ENCODE assay signal across 30 mouse cellular contexts in genomic region chr5:137098418-137098817, GRCm38 (mm10). TPM values are rescaled to one million over a fixed set of nuclear protein-coding genes. Genes with fewer than 3 reads are reported as not detected.
A peak's percentile ranks its signal among the peaks of the same experiment; 100 is the strongest.
DNase-seq lines count a peak whose midpoint lies in the region; ATAC-seq and TF ChIP-seq lines count a peak whose summit lies in the region.
"Had no signal": no experiment of that assay in that cellular context is flagged by ENCODE, and none has a peak within 500 bp of the region (broad histone marks: within the 10 kb centered on the region; RNA-seq: fewer than 3 reads in every experiment).

No protein-coding gene starts in this region.

- peak overlapping the region; percentile 73 for H3K27ac ChIP-seq in liver, embryonic 14.5 days
- H3K27ac ChIP-seq in midbrain, embryonic 11.5 days (ENCODE audit: low read depth, low read length), result no peak overlapping the region
- H3K27ac ChIP-seq: embryonic facial prominence, embryonic 12.5 days; forebrain, embryonic 13.5 days; heart, embryonic 15.5 days; hindbrain, embryonic 15.5 days; limb, embryonic 12.5 days; macrophage; neural tube, embryonic 13.5 days; stomach, embryonic 15.5 days had no signal

- H3K36me3 ChIP-seq in erythroblast, embryonic 14.5 days (ENCODE audit: control insufficient read depth), result peaks cover 24% of the 10 kb centered on the region
- H3K36me3 ChIP-seq in liver, embryonic 14.5 days (replicated peaks; ENCODE audit: control insufficient read depth, insufficient read depth, low read depth), result no peaks in the 10 kb centered on the region
- H3K36me3 ChIP-seq in midbrain, embryonic 11.5 days (ENCODE audit: control insufficient read depth, insufficient read depth, low read length), result no peaks in the 10 kb centered on the region
- H3K36me3 ChIP-seq: embryonic facial prominence, embryonic 12.5 days; heart, embryonic 15.5 days; hindbrain, embryonic 15.5 days; limb, embryonic 12.5 days; neural tube, embryonic 13.5 days; stomach, embryonic 15.5 days had no signal

- peak; percentile 54 for DNase-seq in c-Kit-positive CD71-positive TER-119-negative erythroid progenitor cells, embryonic 14.5 days (ENCODE audit: low read depth)
- DNase-seq in liver, embryonic 14.5 days (ENCODE audit: low read depth in 3 of 3, low spot score in 3 of 3), result peak; percentile 65 to 70 (median 66)
- DNase-seq in frontal cortex, postnatal 10 days (ENCODE audit: low spot score in 2 of 2), result no peak
- no peak for DNase-seq in midbrain, embryonic 11.5 days (ENCODE audit: low spot score, missing footprints)
- DNase-seq in thymus, postnatal 25 days, result no peak
- DNase-seq: adrenal gland, postnatal 25 days; cerebellum, adult 18-20 months; cerebellum, postnatal 25 days; heart, postnatal 4 days; layer of hippocampus, postnatal 36 days; lung, adult 2 months; midbrain, embryonic 14.5 days; retina, postnatal 1 day; right cerebral cortex, postnatal 4 days; thymus, postnatal 36 days had no signal

- peaks cover 77% of the 10 kb centered on the region for H3K4me1 ChIP-seq in erythroblast, embryonic 14.5 days (ENCODE audit: control insufficient read depth)
- H3K4me1 ChIP-seq in liver, embryonic 14.5 days (replicated peaks; ENCODE audit: control insufficient read depth in 2 of 2, insufficient read depth in 2 of 2, low read length in 1 of 2), result peaks cover 42 to 54% of the 10 kb centered on the region in 2 experiments
- no peaks in the 10 kb centered on the region for H3K4me1 ChIP-seq in midbrain, embryonic 11.5 days (ENCODE audit: control insufficient read depth, insufficient read depth, low read length)
- H3K4me1 ChIP-seq: limb, embryonic 12.5 days; neural tube, embryonic 13.5 days; stomach, embryonic 15.5 days had no signal

- TF ChIP-seq CTCF in liver, embryonic 14.5 days (IDR thresholded peaks at IDR 0.05; ENCODE audit: low read depth), result no peak

- H3K27me3 ChIP-seq in erythroblast, embryonic 14.5 days (ENCODE audit: control insufficient read depth), result no peaks in the 10 kb centered on the region
- H3K27me3 ChIP-seq in liver, embryonic 14.5 days (ENCODE audit: control insufficient read depth, insufficient read depth, low read length), result no peaks in the 10 kb centered on the region
- H3K27me3 ChIP-seq in midbrain, embryonic 11.5 days (ENCODE audit: control insufficient read depth, insufficient read depth, low read length), result no peaks in the 10 kb centered on the region
- H3K27me3 ChIP-seq: embryonic facial prominence, embryonic 12.5 days; forebrain, embryonic 13.5 days; heart, embryonic 15.5 days; hindbrain, embryonic 15.5 days; neural tube, embryonic 13.5 days; stomach, embryonic 15.5 days had no signal

- H3K4me3 ChIP-seq in erythroblast, embryonic 14.5 days (replicated peaks), result peak overlapping the region; percentile 10
- H3K4me3 ChIP-seq in liver, embryonic 14.5 days (ENCODE audit: insufficient read depth in 1 of 2, low read depth in 2 of 2, low read length in 2 of 2), result no peak overlapping the region
- no peak overlapping the region for H3K4me3 ChIP-seq in midbrain, embryonic 11.5 days (ENCODE audit: low read depth, low read length)
- H3K4me3 ChIP-seq: embryonic facial prominence, embryonic 12.5 days; forebrain, embryonic 13.5 days; heart, embryonic 15.5 days; hindbrain, embryonic 15.5 days; limb, embryonic 12.5 days; neural tube, embryonic 13.5 days; stomach, embryonic 15.5 days had no signal

- no peak for ATAC-seq in erythroblast, adult 5-6 weeks (replicated peaks; ENCODE audit: low FRiP score, poor library complexity, severe bottlenecking)
- ATAC-seq in liver, embryonic 14.5 days (ENCODE audit: insufficient read depth), result peak; percentile 16; the same call in 1 of the 2 replicates
- peak; percentile 40; the same call in 1 of the 2 replicates for ATAC-seq in megakaryocyte progenitor cell, adult 5-6 weeks (replicated peaks; ENCODE audit: poor library complexity)
- ATAC-seq in midbrain, embryonic 11.5 days (ENCODE audit: low FRiP score), result no peak
- ATAC-seq: forebrain, embryonic 13.5 days had no signal

- peaks cover 16% of the 10 kb centered on the region for H3K9me3 ChIP-seq in erythroblast, embryonic 14.5 days (ENCODE audit: control insufficient read depth, low read length)
- no peaks in the 10 kb centered on the region for H3K9me3 ChIP-seq in liver, embryonic 14.5 days (ENCODE audit: control insufficient read depth, low read length)
- H3K9me3 ChIP-seq in midbrain, embryonic 11.5 days (ENCODE audit: control insufficient read depth, low read length), result peaks cover 2% of the 10 kb centered on the region; the same call in 1 of the 2 replicates
- H3K9me3 ChIP-seq: embryonic facial prominence, embryonic 12.5 days; forebrain, embryonic 13.5 days; heart, embryonic 15.5 days; hindbrain, embryonic 15.5 days; neural tube, embryonic 13.5 days; stomach, embryonic 15.5 days had no signal

- peak overlapping the region; percentile 60 for H3K9ac ChIP-seq in liver, embryonic 14.5 days (replicated peaks)
- no peak overlapping the region for H3K9ac ChIP-seq in midbrain, embryonic 11.5 days (ENCODE audit: low read length)
- H3K9ac ChIP-seq: embryonic facial prominence, embryonic 12.5 days; forebrain, embryonic 13.5 days; heart, embryonic 15.5 days; hindbrain, embryonic 15.5 days; limb, embryonic 12.5 days; neural tube, embryonic 13.5 days; stomach, embryonic 15.5 days had no signal

- peak overlapping the region; percentile 52 for H3K4me2 ChIP-seq in liver, embryonic 14.5 days (ENCODE audit: low read depth)
- no peak overlapping the region for H3K4me2 ChIP-seq in midbrain, embryonic 11.5 days
- H3K4me2 ChIP-seq: embryonic facial prominence, embryonic 12.5 days; forebrain, embryonic 13.5 days; heart, embryonic 15.5 days; hindbrain, embryonic 15.5 days; limb, embryonic 12.5 days; neural tube, embryonic 13.5 days; stomach, embryonic 15.5 days had no signal

- WGBS in liver, embryonic 14.5 days (ENCODE audit: insufficient replicate concordance), result 15% methylated on average over 11 of the region's 11 CpGs
- 78% methylated on average over 11 of the region's 11 CpGs for WGBS in midbrain, embryonic 11.5 days

- TF ChIP-seq EP300 in liver, embryonic 14.5 days (IDR thresholded peaks at IDR 0.05; ENCODE audit: low read depth), result no peak; the same call in 1 of the 2 replicates

RNA-seq across cellular contexts. Expression of gene Trim56, which starts 17.6 kb away (rescaled TPM):
- 3.3 and 3.5 TPM in 2 replicates for polyA plus RNA-seq in erythroblast, embryonic 14.5 days (2012)
- 128 and 178 TPM in 2 replicates for total RNA-seq in erythroblast, adult 5-6 weeks (2015; ENCODE audit: low replicate concordance)
- total RNA-seq in erythroblast, adult 5-6 weeks (2017; ENCODE audit: low replicate concordance), result 253 and 303 TPM in 2 replicates
- 3.7 and 5.4 TPM in 2 replicates for polyA plus RNA-seq in liver, embryonic 14.5 days (2012; rRNA removed)
- 7.8 and 8.4 TPM in 2 replicates for polyA plus RNA-seq in liver, embryonic 14.5 days (2014; fragmentation: Nextera tagmentation; extraction: Ambion mirVana)
- 8.1 and 8.7 TPM in 2 replicates for total RNA-seq in megakaryocyte progenitor cell, adult 5-6 weeks (2015)
- total RNA-seq in megakaryocyte progenitor cell, adult 5-6 weeks (2017), result 24.7 and 25.6 TPM in 2 replicates
- polyA plus RNA-seq in midbrain, embryonic 11.5 days (2014; fragmentation: Nextera tagmentation; extraction: Ambion mirVana), result 4.5 and 4.8 TPM in 2 replicates

RNA-seq across cellular contexts. Expression of gene Serpine1, which starts 26.4 kb away (rescaled TPM):
- polyA plus RNA-seq in erythroblast, embryonic 14.5 days (2012), result not detected in 2 replicates
- 0.21 TPM in 1 of 2 replicates, not detected in the other for total RNA-seq in erythroblast, adult 5-6 weeks (2015; ENCODE audit: low replicate concordance)
- 0.84 TPM in 1 of 2 replicates, not detected in the other for total RNA-seq in erythroblast, adult 5-6 weeks (2017; ENCODE audit: low replicate concordance)
- polyA plus RNA-seq in liver, embryonic 14.5 days (2012; rRNA removed), result 0.14 and 0.23 TPM in 2 replicates
- not detected in 2 replicates for polyA plus RNA-seq in liver, embryonic 14.5 days (2014; fragmentation: Nextera tagmentation; extraction: Ambion mirVana)
- total RNA-seq in megakaryocyte progenitor cell, adult 5-6 weeks (2015), result 0.22 TPM in 1 of 2 replicates, not detected in the other
- not detected in 2 replicates for total RNA-seq in megakaryocyte progenitor cell, adult 5-6 weeks (2017)
- polyA plus RNA-seq in midbrain, embryonic 11.5 days (2014; fragmentation: Nextera tagmentation; extraction: Ambion mirVana), result not detected in 2 replicates

RNA-seq across cellular contexts. Expression of gene Muc3, which starts 50.7 kb away (rescaled TPM):
- not detected in 2 replicates for polyA plus RNA-seq in erythroblast, embryonic 14.5 days (2012)
- total RNA-seq in erythroblast, adult 5-6 weeks (2015; ENCODE audit: low replicate concordance), result not detected in 2 replicates
- not detected in 2 replicates for total RNA-seq in erythroblast, adult 5-6 weeks (2017; ENCODE audit: low replicate concordance)
- not detected in 2 replicates for polyA plus RNA-seq in liver, embryonic 14.5 days (2012; rRNA removed)
- not detected in 2 replicates for polyA plus RNA-seq in liver, embryonic 14.5 days (2014; fragmentation: Nextera tagmentation; extraction: Ambion mirVana)
- total RNA-seq in megakaryocyte progenitor cell, adult 5-6 weeks (2015), result not detected in 2 replicates
- total RNA-seq in megakaryocyte progenitor cell, adult 5-6 weeks (2017), result not detected in 2 replicates
- polyA plus RNA-seq in midbrain, embryonic 11.5 days (2014; fragmentation: Nextera tagmentation; extraction: Ambion mirVana), result not detected in 2 replicates
- total RNA-seq: adrenal gland, postnatal 25 days; gastrocnemius, adult 8-10 months; heart, postnatal 4 days; layer of hippocampus, adult 8-10 months; layer of hippocampus, postnatal 36 days; left cerebral cortex, postnatal 14 days had no signal
- polyA plus RNA-seq: embryonic facial prominence, embryonic 12.5 days; forebrain, embryonic 13.5 days; heart, embryonic 15.5 days; hindbrain, embryonic 15.5 days; kidney, embryonic 14.5 days; limb, embryonic 12.5 days; lung, adult 2 months; macrophage; midbrain, embryonic 14.5 days; neural tube, embryonic 13.5 days had no signal

RNA-seq across cellular contexts. Expression of gene Ap1s1, which starts 52.5 kb away (rescaled TPM):
- polyA plus RNA-seq in erythroblast, embryonic 14.5 days (2012), result 11.7 and 12.6 TPM in 2 replicates
- 2.3 and 3.5 TPM in 2 replicates for total RNA-seq in erythroblast, adult 5-6 weeks (2015; ENCODE audit: low replicate concordance)
- total RNA-seq in erythroblast, adult 5-6 weeks (2017; ENCODE audit: low replicate concordance), result 5.2 and 10.3 TPM in 2 replicates
- 45.8 and 58.6 TPM in 2 replicates for polyA plus RNA-seq in liver, embryonic 14.5 days (2012; rRNA removed)
- 73.9 and 79.4 TPM in 2 replicates for polyA plus RNA-seq in liver, embryonic 14.5 days (2014; fragmentation: Nextera tagmentation; extraction: Ambion mirVana)
- 37.8 and 41.2 TPM in 2 replicates for total RNA-seq in megakaryocyte progenitor cell, adult 5-6 weeks (2015)
- 67.3 and 87.2 TPM in 2 replicates for total RNA-seq in megakaryocyte progenitor cell, adult 5-6 weeks (2017)
- polyA plus RNA-seq in midbrain, embryonic 11.5 days (2014; fragmentation: Nextera tagmentation; extraction: Ambion mirVana), result 176 and 192 TPM in 2 replicates

Comparison
In these comparisons a context has a peak if more than half of its experiments do, and no peak if none do; other contexts are left out.
1. ATAC-seq: peak in liver, embryonic 14.5 days (single experiment) and megakaryocyte progenitor cell, adult 5-6 weeks (single experiment); none in erythroblast, adult 5-6 weeks (single experiment) and midbrain, embryonic 11.5 days (single experiment).
2. DNase-seq: peak in c-Kit-positive CD71-positive TER-119-negative erythroid progenitor cells, embryonic 14.5 days (single experiment) and liver, embryonic 14.5 days (3 of 3); none in frontal cortex, postnatal 10 days (0 of 2), midbrain, embryonic 11.5 days (single experiment) and thymus, postnatal 25 days (single experiment).